Mouse (Mus musculus): ENCODE data around the gene Faap24. TPM values are rescaled to one million over a fixed set of nuclear protein-coding genes. Genes with fewer than 3 reads are reported as not detected.
A peak's percentile ranks its signal among the peaks of the same experiment; 100 is the strongest.

Faap24 gene
- polyA plus RNA-seq, 1 experiment from 2014 or later, result 14.0 TPM

DNA sequence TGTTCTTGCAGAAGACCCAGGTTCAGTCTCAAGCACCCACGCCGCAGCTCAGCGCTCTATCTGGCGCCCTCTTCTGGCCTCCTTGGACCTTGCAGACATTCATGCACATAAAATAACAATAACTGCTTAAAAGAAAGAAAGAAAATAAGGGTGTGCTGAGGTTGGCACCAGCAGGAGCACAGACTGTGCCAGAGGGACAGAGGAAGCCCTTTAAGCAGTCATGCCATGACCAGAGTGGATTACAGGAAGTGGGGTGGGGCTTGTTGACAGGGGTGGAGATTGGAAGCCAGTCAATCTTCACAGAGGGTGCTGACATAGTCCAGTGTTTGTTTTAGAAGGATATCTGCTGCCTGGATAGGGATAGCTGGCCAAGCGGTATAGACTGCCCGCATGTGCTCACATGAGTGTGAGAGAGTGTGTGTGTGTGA lies 10.1 kb downstream of the Faap24 start:
- WGBS, result 46% methylated on average over 6 of the region's 6 CpGs
- Histone ChIP-seq H3K4me1 (peaks cover 12% of the 10 kb centered on the region), H3K27ac (replicated peaks) (0 out of 2 replicates have a peak overlapping the region, but pooled peaks have one; percentile 5), H3K4me3 (no peak overlapping the region), H3K36me3 (peaks cover 11% of the 10 kb centered on the region), H3K27me3 (replicated peaks) (no peaks in the 10 kb centered on the region), H3K9ac (no peak overlapping the region), H3K9me3 (no peaks in the 10 kb centered on the region), H3K4me2 (no peak overlapping the region)
- ATAC-seq (ENCODE audit: extremely low read depth, insufficient number of reproducible peaks, low FRiP score, low TSS enrichment), result peak; percentile 48; the same call in 1 of the 2 replicates

DNA sequence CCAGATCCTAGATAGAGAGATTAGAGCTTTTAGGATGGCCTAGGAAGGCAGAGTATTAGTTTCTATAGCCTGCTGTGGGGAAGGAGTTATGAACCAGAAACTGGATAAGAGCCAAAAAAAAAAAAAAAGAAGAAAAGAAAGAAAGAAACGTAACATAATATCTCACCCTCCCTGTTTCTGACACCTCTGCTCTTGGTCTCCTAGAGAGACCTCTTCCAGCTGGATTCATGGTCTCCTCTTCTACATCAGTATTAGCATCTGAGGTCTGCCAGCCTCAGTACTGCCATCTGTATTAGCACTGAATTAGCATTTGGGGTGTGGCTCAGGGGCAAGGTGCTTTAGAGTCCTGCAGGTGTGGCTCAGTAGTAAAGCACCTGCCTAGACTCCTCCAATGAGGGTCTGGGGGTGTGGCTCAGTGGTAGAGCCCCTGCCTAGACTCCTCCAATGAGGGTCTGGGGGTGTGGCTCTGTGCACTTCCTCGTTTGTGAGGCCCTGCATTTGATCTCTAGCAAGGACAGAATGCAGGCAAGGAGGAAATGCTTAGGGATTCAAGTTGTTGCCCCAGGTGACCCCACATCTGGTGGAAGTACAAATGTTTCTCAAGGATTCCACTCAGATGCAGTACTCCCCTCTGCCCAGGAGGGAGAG lies 13.8 kb downstream of the Faap24 start:
- H3K27me3 ChIP-seq (replicated peaks), result no peaks in the 10 kb centered on the region
- ATAC-seq (ENCODE audit: extremely low read depth, insufficient number of reproducible peaks, low FRiP score, low TSS enrichment), result no peak
- peaks cover 33% of the 10 kb centered on the region for H3K4me1 ChIP-seq
- no peak overlapping the region for H3K27ac ChIP-seq (replicated peaks)
- H3K9me3 ChIP-seq, result no peaks in the 10 kb centered on the region
- H3K36me3 ChIP-seq, result 0 out of 2 replicates have a peak, but pooled peaks cover 2% of the 10 kb centered on the region
- no peak overlapping the region for H3K4me3 ChIP-seq
- WGBS, result 34% methylated on average over 2 of the region's 2 CpGs
- H3K9ac ChIP-seq, result no peak overlapping the region
- H3K4me2 ChIP-seq, result no peak overlapping the region

DNA sequence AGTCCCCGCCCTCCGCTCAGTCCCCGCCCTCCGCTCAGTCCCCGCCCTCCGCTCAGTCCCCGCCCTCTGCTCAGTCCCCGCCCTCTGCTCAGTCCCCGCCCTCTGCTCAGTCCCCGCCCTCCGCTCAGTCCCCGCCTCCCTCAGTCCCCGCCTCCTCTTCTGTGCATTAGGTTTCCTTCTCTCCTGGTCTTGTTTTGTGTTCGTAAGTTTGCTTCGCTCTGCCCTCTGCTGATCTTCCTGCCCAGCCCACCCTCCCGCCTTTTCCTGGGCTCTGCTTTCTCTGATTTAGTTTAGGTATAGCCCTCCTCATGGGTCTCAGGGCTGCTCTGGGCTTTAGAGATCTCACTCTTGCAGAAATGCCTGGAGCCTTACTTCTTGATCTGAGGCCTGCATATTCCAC lies 14.8 kb downstream of the Faap24 start:
- Histone ChIP-seq H3K9ac (no peak overlapping the region), H3K36me3 (no peaks in the 10 kb centered on the region)
- 47% methylated on average over 14 of the region's 16 CpGs for WGBS

DNA sequence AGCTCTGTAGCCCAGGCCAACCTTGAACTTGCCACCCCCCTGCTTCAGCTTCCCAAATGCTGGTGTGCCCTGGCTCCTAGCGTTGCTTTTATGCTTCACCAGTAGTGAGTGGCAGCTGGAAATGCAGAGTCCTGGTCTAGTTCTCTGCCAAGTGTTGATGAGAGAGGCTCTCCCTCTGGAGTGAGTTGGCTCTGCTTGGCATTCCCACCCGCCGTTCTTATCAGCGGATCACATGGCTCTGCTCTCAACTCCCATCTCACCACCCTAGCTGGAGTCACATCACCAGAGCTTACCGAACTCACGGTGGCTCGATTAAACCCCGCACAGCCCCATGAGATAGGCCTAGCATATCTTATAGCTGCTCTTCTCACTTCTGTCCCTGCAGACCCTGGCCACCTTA lies 16.3 kb downstream of the Faap24 start:
- Histone ChIP-seq H3K27ac (replicated peaks) (peak overlapping the region; percentile 53), H3K4me2 (no peak overlapping the region)

More for the DNA sequence above, 14.8 kb downstream of the Faap24 start:
- no peaks in the 10 kb centered on the region for H3K9me3 ChIP-seq
- H3K4me3 ChIP-seq, result no peak overlapping the region
- no peak for ATAC-seq (ENCODE audit: extremely low read depth, insufficient number of reproducible peaks, low FRiP score, low TSS enrichment)
- peaks cover 28% of the 10 kb centered on the region for H3K4me1 ChIP-seq
- no peaks in the 10 kb centered on the region for H3K27me3 ChIP-seq (replicated peaks)
- no peak overlapping the region for H3K27ac ChIP-seq (replicated peaks)
- no peak overlapping the region for H3K4me2 ChIP-seq

DNA sequence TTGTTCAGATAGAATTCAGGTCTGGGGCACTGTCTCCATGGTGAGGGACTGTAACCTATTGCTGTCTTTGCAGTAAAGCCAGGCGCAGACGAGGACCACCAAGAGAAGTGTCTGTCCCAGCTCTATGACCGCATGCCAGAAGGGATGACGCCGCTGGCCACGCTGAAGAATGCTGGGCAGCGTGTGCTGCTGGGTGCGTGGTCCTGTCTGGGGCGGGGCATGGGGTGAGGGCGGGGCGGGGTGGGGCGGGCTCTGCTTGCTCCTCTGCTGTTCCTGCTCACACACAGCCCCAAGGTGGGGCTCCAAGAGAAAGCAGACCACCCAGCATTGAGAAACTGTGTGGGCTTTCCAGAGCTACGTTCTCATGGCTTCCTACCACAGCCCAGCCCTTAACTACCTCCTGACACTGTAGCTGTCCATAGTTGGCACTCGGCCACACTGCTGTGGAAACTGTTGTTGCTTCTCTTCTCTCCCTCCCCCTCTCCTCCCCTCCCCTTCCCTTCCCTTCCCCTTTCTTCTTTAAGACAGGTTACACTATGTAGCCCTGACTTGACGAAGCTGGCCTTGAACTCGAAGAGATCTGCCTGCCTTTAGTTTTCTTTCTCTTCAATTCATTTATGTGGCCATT lies 17.0 kb downstream of the Faap24 start:
- ATAC-seq (ENCODE audit: extremely low read depth, insufficient number of reproducible peaks, low FRiP score, low TSS enrichment), result peak; percentile 21; the same call in 1 of the 2 replicates
- no peaks in the 10 kb centered on the region for H3K9me3 ChIP-seq
- H3K36me3 ChIP-seq, result no peaks in the 10 kb centered on the region
- H3K4me3 ChIP-seq, result 0 out of 2 replicates have a peak overlapping the region, but pooled peaks have one; percentile 11
- H3K27me3 ChIP-seq (replicated peaks), result no peaks in the 10 kb centered on the region
- 29% methylated on average over 16 of the region's 16 CpGs for WGBS
- peaks cover 21% of the 10 kb centered on the region for H3K4me1 ChIP-seq
- peak overlapping the region; percentile 53 for H3K27ac ChIP-seq (replicated peaks)
- peak overlapping the region; percentile 54 for H3K4me2 ChIP-seq
- H3K9ac ChIP-seq, result peak overlapping the region; percentile 38; the same call in 1 of the 2 replicates

More for the DNA sequence above, 16.3 kb downstream of the Faap24 start:
- Histone ChIP-seq H3K4me3 (no peak overlapping the region), H3K9me3 (no peaks in the 10 kb centered on the region), H3K4me1 (peaks cover 21% of the 10 kb centered on the region), H3K36me3 (no peaks in the 10 kb centered on the region), H3K9ac (no peak overlapping the region), H3K27me3 (replicated peaks) (no peaks in the 10 kb centered on the region)
- ATAC-seq (ENCODE audit: extremely low read depth, insufficient number of reproducible peaks, low FRiP score, low TSS enrichment), result no peak; the same call in 1 of the 2 replicates
- 38% methylated on average over 8 of the region's 8 CpGs for WGBS

DNA sequence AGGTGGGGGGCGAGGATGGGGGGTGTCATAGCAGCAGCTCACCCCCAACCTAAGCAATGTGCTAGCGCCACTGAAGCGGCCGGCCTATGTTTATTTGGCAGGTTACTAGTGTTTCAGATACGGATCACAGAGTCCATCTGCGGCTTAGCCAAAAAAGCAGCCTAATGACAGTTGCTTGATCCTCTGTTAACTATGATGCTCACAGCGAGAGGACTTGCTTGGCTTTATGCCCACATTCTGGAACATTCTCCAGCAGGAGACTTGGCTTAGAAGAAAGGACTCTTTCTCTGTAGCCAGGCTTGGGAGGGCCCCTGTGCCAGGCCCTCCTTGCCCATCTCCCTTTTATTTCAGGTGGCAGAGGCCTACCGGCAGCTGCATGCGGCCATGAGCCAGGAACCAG lies 20.0 kb downstream of the Faap24 start:
- no peak for ATAC-seq (ENCODE audit: extremely low read depth, insufficient number of reproducible peaks, low FRiP score, low TSS enrichment)
- no peak overlapping the region for H3K9ac ChIP-seq
- peaks cover 33% of the 10 kb centered on the region for H3K4me1 ChIP-seq
- H3K4me2 ChIP-seq, result no peak overlapping the region
- H3K27ac ChIP-seq (replicated peaks), result no peak overlapping the region
- H3K9me3 ChIP-seq, result no peaks in the 10 kb centered on the region
- H3K36me3 ChIP-seq, result no peaks in the 10 kb centered on the region
- no peak overlapping the region for H3K4me3 ChIP-seq
- 89% methylated on average over 9 of the region's 9 CpGs for WGBS
- no peaks in the 10 kb centered on the region for H3K27me3 ChIP-seq (replicated peaks)

DNA sequence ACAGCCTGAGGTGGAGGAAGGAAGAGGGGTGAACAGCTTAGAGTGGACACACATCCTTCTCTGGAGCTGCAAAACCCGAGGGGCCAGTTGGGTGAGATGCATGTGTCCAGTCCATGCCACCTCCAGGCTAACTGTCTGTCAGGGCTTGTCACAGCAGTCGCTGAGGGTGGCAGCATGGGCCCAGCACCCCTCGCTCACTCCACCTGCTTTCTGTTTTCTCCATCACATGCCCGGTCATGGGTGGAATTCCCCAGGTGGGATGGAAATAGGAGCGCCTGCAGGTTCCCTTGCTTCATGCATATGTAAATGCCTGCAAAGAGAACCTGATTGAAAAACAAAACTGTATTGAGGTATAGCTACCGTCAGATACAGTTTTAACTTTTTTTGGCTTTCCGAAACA lies 22.4 kb downstream of the Faap24 start:
- no peak overlapping the region for H3K4me3 ChIP-seq
- no peaks in the 10 kb centered on the region for H3K9me3 ChIP-seq
- 80% methylated on average over 7 of the region's 7 CpGs for WGBS
- ATAC-seq (ENCODE audit: extremely low read depth, insufficient number of reproducible peaks, low FRiP score, low TSS enrichment), result no peak
- no peaks in the 10 kb centered on the region for H3K36me3 ChIP-seq
- peaks cover 18% of the 10 kb centered on the region for H3K4me1 ChIP-seq
- no peaks in the 10 kb centered on the region for H3K27me3 ChIP-seq (replicated peaks)
- no peak overlapping the region for H3K9ac ChIP-seq
- H3K4me2 ChIP-seq, result no peak overlapping the region
- H3K27ac ChIP-seq (replicated peaks), result no peak overlapping the region

DNA sequence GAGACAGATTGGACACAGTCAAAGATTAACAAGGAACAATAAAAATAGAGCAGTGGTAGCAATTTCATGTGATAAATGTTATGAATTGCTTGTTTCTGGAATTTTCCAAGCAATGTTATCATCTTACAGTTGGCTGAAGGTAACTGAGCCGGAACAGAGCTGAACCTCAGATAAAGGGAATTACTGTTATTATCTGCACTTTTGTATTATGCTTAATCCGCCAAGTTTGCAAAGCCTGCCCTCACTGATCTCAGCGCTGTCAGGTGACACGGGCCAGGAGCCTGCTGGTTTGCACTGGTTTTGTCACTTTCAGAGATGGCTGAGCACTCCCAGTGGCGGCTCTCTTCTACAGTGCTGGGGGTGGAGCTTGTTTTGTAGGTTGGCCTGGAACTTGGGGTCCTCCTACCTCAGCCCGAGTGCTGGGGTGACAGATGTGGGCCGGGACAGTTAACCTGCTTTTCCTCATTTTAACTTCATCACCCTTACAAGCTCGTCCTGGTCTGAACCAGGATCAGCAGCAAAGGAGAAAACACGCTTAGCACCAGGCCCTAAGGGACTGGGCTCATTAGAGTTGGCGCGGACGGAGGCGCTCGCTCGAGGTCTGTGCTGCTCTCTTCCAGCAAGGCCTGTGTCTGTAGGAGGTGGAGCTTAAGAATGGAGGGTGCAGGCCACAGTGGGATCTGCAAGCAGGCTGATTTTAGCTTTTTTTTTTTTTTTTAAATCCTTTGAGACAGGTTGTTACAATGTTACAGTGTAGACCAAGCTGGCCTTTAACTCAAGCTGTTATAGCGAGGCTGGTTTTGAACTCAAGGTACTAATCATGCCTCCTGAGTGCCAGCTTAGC lies 23.3 kb downstream of the Faap24 start:
- no peaks in the 10 kb centered on the region for H3K36me3 ChIP-seq
- no peak overlapping the region for H3K4me3 ChIP-seq
- H3K9ac ChIP-seq, result no peak overlapping the region
- ATAC-seq (ENCODE audit: extremely low read depth, insufficient number of reproducible peaks, low FRiP score, low TSS enrichment), result no peak
- H3K4me2 ChIP-seq, result peak overlapping the region; percentile 4; the same call in 1 of the 2 replicates
- H3K9me3 ChIP-seq, result no peaks in the 10 kb centered on the region
- peak overlapping the region; percentile 48 for H3K27ac ChIP-seq (replicated peaks)
- 52% methylated on average over 16 of the region's 16 CpGs for WGBS
- peaks cover 13% of the 10 kb centered on the region for H3K4me1 ChIP-seq
- no peaks in the 10 kb centered on the region for H3K27me3 ChIP-seq (replicated peaks)

DNA sequence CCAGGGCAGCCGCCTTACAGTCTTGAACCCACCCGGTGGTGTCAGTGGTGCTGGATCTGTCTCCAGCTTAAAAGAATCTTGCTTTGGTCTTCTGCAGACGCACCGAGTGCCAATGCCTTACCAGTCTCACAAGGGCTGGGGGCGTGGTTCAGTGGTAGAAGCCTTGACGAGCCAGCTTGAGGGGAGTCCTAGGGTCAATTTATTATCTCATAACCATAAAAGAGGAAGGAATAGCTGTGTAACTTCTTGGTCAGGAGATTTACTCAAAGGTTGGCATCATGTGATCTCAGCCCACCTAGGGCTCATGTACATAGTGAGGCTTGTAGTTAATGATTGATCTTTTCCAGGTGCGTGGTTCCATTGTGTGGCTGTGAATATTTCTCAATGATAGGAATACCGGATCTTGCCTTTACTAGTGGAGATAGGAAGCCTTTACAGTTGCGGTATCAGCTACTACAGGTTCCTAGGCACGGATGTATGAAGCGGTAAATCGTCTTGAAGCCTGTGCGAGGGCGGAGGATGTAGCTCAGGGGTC lies 24.1 kb downstream of the Faap24 start:
- H3K9me3 ChIP-seq, result no peaks in the 10 kb centered on the region
- 77% methylated on average over 14 of the region's 14 CpGs for WGBS
- H3K4me2 ChIP-seq, result no peak overlapping the region
- H3K27ac ChIP-seq (replicated peaks), result no peak overlapping the region; the same call in 1 of the 2 replicates
- no peak overlapping the region for H3K9ac ChIP-seq
- no peaks in the 10 kb centered on the region for H3K27me3 ChIP-seq (replicated peaks)
- H3K36me3 ChIP-seq, result no peaks in the 10 kb centered on the region
- ATAC-seq (ENCODE audit: extremely low read depth, insufficient number of reproducible peaks, low FRiP score, low TSS enrichment), result no peak
- peaks cover 13% of the 10 kb centered on the region for H3K4me1 ChIP-seq
- no peak overlapping the region for H3K4me3 ChIP-seq

DNA sequence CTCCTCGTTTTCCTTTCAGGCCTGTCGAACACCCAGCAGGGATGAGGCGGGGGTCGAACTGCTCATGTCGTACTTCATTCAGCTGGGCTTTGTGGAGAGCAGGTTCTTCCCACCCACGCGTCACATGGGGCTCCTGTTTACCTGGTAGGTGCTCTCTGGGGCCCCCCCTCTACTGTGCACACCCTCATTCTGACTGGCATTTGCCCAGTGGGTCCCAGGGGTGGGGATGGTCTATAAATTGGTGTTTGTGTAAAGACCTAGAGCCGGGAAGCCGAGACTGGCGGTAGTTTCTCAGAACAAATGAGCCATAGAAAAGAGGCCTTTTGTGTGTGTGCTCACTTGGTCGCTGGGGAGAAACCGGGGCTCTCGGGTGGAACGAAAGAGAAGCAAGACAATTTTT lies 25.5 kb downstream of the Faap24 start:
- peaks cover 4% of the 10 kb centered on the region; the same call in 1 of the 2 replicates for H3K36me3 ChIP-seq
- ATAC-seq (ENCODE audit: extremely low read depth, insufficient number of reproducible peaks, low FRiP score, low TSS enrichment), result no peak
- H3K4me3 ChIP-seq, result no peak overlapping the region
- H3K4me2 ChIP-seq, result no peak overlapping the region
- no peak overlapping the region for H3K27ac ChIP-seq (replicated peaks)
- no peak overlapping the region for H3K9ac ChIP-seq
- 74% methylated on average over 14 of the region's 14 CpGs for WGBS
- H3K27me3 ChIP-seq (replicated peaks), result no peaks in the 10 kb centered on the region
- no peaks in the 10 kb centered on the region; the same call in 1 of the 2 replicates for H3K9me3 ChIP-seq
- peaks cover 13% of the 10 kb centered on the region for H3K4me1 ChIP-seq

Measured in heart, embryonic 13.5 days (tissue).